Mouse (Mus musculus): ENCODE measurements around the gene Klhl2. TPM values are rescaled to one million over a fixed set of nuclear protein-coding genes. Genes with fewer than 3 reads are reported as not detected.
A peak's percentile ranks its signal among the peaks of the same experiment; 100 is the strongest.

Gene Klhl2
- polyA plus RNA-seq, 1 experiment from 2014 or later, result 10.1 TPM

DNA sequence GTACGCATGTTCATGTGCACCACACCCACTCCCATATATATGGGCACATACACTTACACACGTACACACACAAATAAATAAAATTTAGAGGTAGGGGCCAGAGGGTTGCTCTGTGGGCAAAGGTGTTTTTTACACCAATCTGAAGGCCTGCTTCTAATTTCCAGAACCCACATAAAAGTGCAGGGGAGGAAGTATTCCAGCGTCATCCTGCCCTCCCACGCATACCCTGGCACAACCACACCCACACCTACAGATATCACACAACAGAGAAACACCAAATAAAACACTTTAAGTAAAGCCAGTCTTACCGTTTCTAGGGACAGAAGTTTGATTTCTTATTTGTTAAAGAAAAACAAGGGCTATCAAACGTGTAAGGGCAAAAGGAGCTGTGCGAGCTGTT is 79.0 kb downstream of the Klhl2 start:
- H3K9me3 ChIP-seq (ENCODE audit: control insufficient read depth, low read length), result no peaks in the 10 kb centered on the region
- DNase-seq (ENCODE audit: low spot score) (no peak), ATAC-seq (replicated peaks; ENCODE audit: low FRiP score) (no peak)
- no peak overlapping the region for H3K4me2 ChIP-seq
- H3K27ac ChIP-seq (ENCODE audit: low read depth, low read length), result no peak overlapping the region
- WGBS, result 83% methylated on average over 7 of the region's 7 CpGs
- no peaks in the 10 kb centered on the region for H3K4me1 ChIP-seq (replicated peaks; ENCODE audit: control insufficient read depth, insufficient read depth, low read length)
- H3K27me3 ChIP-seq (replicated peaks; ENCODE audit: control insufficient read depth, insufficient read depth, low read length), result no peaks in the 10 kb centered on the region
- H3K4me3 ChIP-seq (ENCODE audit: low read depth, low read length), result no peak overlapping the region
- H3K9ac ChIP-seq (ENCODE audit: low read depth, low read length), result no peak overlapping the region
- H3K36me3 ChIP-seq (ENCODE audit: control insufficient read depth, insufficient read depth, low read length), result no peaks in the 10 kb centered on the region

DNA sequence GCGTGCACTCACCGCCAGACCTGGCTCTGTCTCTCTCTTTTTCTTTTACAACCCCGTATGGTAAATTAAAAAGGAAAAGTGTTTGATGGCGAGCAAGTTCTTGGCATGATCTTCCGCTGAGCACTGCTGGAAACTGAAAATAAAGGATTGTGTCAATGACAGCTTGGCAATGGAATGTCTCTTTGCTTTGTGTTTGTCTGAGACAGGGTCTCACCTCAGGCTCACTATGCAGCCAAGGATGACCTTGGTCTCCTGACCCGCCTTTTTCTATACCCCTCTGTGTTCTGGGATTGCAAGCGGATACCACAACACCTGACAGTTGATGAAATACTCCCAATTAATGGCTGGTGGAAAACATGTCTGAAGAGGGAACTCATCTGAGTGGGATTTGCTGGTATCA is 80.2 kb downstream of the Klhl2 start:
- Histone ChIP-seq H3K27ac (ENCODE audit: low read depth, low read length) (no peak overlapping the region), H3K4me3 (ENCODE audit: low read depth, low read length) (no peak overlapping the region), H3K27me3 (replicated peaks; ENCODE audit: control insufficient read depth, insufficient read depth, low read length) (no peaks in the 10 kb centered on the region), H3K36me3 (ENCODE audit: control insufficient read depth, insufficient read depth, low read length) (no peaks in the 10 kb centered on the region), H3K9ac (ENCODE audit: low read depth, low read length) (no peak overlapping the region), H3K9me3 (ENCODE audit: control insufficient read depth, low read length) (no peaks in the 10 kb centered on the region), H3K4me2 (no peak overlapping the region), H3K4me1 (replicated peaks; ENCODE audit: control insufficient read depth, insufficient read depth, low read length) (no peaks in the 10 kb centered on the region)
- no peak for ATAC-seq (replicated peaks; ENCODE audit: low FRiP score)
- WGBS, result 95% methylated on average over 7 of the region's 7 CpGs
- DNase-seq (ENCODE audit: low spot score), result no peak

DNA sequence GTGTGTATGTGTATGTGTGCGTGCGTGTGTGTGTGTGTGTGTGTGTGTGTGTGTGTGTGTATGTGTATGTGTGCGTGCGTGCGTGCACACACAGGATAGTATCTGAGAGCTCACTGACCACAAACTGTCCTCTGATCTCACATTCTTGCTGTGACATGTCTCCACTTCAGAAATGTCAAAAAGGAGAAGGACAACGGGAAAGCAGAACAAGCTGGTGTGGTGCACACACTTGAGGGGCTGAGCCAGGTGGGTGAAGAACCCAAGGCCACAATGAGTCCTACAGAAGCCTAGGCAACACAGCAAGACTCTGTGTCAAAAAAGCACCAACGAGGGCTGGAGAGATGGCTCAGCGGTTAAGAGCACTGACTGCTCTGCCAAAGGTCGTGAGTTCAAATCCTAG is 81.2 kb downstream of the Klhl2 start:
- no peak for ATAC-seq (replicated peaks; ENCODE audit: low FRiP score)
- DNase-seq (ENCODE audit: low spot score), result no peak
- WGBS, result 77% methylated on average over 9 of the region's 9 CpGs
- Histone ChIP-seq H3K9me3 (ENCODE audit: control insufficient read depth, low read length) (no peaks in the 10 kb centered on the region), H3K4me2 (no peak overlapping the region), H3K9ac (ENCODE audit: low read depth, low read length) (no peak overlapping the region), H3K36me3 (ENCODE audit: control insufficient read depth, insufficient read depth, low read length) (no peaks in the 10 kb centered on the region), H3K27ac (ENCODE audit: low read depth, low read length) (no peak overlapping the region), H3K4me1 (replicated peaks; ENCODE audit: control insufficient read depth, insufficient read depth, low read length) (no peaks in the 10 kb centered on the region), H3K27me3 (replicated peaks; ENCODE audit: control insufficient read depth, insufficient read depth, low read length) (no peaks in the 10 kb centered on the region), H3K4me3 (ENCODE audit: low read depth, low read length) (no peak overlapping the region)

DNA sequence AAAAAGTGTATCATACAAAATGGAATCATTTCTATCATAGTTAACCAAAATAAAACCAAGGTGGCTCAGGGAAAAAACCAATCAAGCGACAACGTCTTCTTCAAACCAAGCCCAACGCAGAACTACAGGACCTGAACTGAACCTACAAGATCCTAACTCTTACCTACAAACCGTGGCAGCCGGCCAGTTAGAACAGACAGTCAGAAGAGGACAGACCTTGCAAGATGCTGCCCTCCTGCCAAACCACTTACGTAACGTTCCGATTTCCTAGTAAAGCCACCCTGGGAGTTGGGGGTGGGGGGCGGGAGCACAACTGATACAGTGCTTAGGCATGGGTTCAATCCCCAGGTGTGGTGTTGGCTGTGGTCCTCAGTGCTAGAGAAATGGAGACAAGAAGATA is 82.8 kb downstream of the Klhl2 start:
- Histone ChIP-seq H3K27me3 (replicated peaks; ENCODE audit: control insufficient read depth, insufficient read depth, low read length) (no peaks in the 10 kb centered on the region), H3K4me3 (ENCODE audit: low read depth, low read length) (no peak overlapping the region), H3K9ac (ENCODE audit: low read depth, low read length) (no peak overlapping the region), H3K27ac (ENCODE audit: low read depth, low read length) (no peak overlapping the region), H3K4me1 (replicated peaks; ENCODE audit: control insufficient read depth, insufficient read depth, low read length) (no peaks in the 10 kb centered on the region), H3K4me2 (no peak overlapping the region), H3K36me3 (ENCODE audit: control insufficient read depth, insufficient read depth, low read length) (no peaks in the 10 kb centered on the region), H3K9me3 (ENCODE audit: control insufficient read depth, low read length) (no peaks in the 10 kb centered on the region)
- ATAC-seq (replicated peaks; ENCODE audit: low FRiP score) (no peak), DNase-seq (ENCODE audit: low spot score) (no peak)
- WGBS, result 90% methylated on average over 9 of the region's 9 CpGs

DNA sequence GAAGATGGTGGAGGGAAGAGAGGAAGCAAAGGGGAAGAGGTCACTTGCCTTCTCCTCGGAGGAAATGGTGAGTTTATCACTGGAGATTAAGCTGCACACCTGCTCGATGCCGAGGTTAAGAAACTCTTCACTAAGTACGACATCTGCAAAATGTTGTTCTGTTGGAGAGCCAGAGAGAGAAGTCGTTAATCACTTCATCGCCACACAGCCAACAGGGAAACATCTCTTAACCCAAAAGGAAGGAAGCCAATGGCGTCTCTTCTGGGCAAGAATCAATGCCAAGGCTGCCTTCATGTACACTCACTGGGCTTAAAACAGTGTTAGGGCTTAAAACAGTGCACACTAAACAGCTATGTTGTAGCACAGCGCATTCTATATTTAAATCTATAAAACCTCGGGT is 85.7 kb downstream of the Klhl2 start:
- WGBS, result 55% methylated on average over 9 of the region's 9 CpGs
- no peaks in the 10 kb centered on the region for H3K4me1 ChIP-seq (replicated peaks; ENCODE audit: control insufficient read depth, insufficient read depth, low read length)
- DNase-seq (ENCODE audit: low spot score) (no peak), ATAC-seq (replicated peaks; ENCODE audit: low FRiP score) (no peak)
- H3K27me3 ChIP-seq (replicated peaks; ENCODE audit: control insufficient read depth, insufficient read depth, low read length), result no peaks in the 10 kb centered on the region
- H3K4me2 ChIP-seq, result no peak overlapping the region
- H3K9me3 ChIP-seq (ENCODE audit: control insufficient read depth, low read length), result no peaks in the 10 kb centered on the region
- H3K9ac ChIP-seq (ENCODE audit: low read depth, low read length), result no peak overlapping the region
- H3K27ac ChIP-seq (ENCODE audit: low read depth, low read length), result no peak overlapping the region
- H3K36me3 ChIP-seq (ENCODE audit: control insufficient read depth, insufficient read depth, low read length), result no peaks in the 10 kb centered on the region
- H3K4me3 ChIP-seq (ENCODE audit: low read depth, low read length), result no peak overlapping the region

DNA sequence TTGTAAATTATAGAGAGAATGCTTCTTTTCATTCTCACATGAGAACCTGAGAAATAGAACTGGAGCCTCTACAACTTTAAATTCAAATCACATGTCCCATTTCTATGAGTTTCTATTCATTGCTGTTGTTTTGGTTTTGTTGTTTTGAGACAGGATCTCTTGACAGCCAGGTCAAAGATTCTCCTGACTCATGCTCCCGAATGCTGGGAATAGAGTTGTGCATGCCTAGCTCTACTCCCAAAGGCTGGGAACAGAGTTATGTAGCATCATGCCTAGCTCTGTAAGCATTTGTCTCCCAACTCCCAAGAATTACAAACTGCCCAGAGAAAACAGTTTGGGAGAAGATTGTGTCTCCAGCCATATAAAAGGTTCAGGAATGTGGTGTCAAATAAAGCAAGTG is 87.1 kb downstream of the Klhl2 start:
- H3K4me1 ChIP-seq (replicated peaks; ENCODE audit: control insufficient read depth, insufficient read depth, low read length), result no peaks in the 10 kb centered on the region
- 93% methylated on average over 1 of the region's 1 CpGs for WGBS

DNA sequence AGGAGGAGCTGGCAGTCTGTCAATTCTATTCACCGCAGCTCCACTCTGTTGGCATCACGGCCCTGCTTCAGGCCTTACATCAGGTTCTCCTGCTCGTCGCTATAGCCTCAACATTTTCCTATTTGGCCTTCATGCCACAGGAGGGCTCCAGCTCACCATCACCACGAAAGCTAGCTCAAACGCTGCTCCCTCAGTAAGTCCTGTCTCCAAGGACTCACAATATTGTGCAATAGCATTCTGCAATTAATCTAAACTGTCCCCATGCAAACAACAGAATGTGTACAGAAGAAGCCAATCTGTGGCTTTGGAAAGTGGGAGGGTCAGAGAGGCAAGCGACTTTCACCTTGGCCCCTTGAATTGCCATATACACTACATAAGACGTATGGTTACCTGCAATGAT is 88.4 kb downstream of the Klhl2 start:
- H3K4me3 ChIP-seq (ENCODE audit: low read depth, low read length), result no peak overlapping the region
- H3K9me3 ChIP-seq (ENCODE audit: control insufficient read depth, low read length), result no peaks in the 10 kb centered on the region
- DNase-seq (ENCODE audit: low spot score) (no peak), ATAC-seq (replicated peaks; ENCODE audit: low FRiP score) (peak; percentile 31; the same call in 1 of the 2 replicates)
- H3K36me3 ChIP-seq (ENCODE audit: control insufficient read depth, insufficient read depth, low read length), result no peaks in the 10 kb centered on the region
- H3K4me1 ChIP-seq (replicated peaks; ENCODE audit: control insufficient read depth, insufficient read depth, low read length), result no peaks in the 10 kb centered on the region
- no peaks in the 10 kb centered on the region for H3K27me3 ChIP-seq (replicated peaks; ENCODE audit: control insufficient read depth, insufficient read depth, low read length)
- H3K27ac ChIP-seq (ENCODE audit: low read depth, low read length), result no peak overlapping the region
- WGBS, result 71% methylated on average over 8 of the region's 8 CpGs
- no peak overlapping the region for H3K4me2 ChIP-seq
- H3K9ac ChIP-seq (ENCODE audit: low read depth, low read length), result no peak overlapping the region

More for the DNA sequence above, 87.1 kb downstream of the Klhl2 start:
- no peak overlapping the region for H3K4me2 ChIP-seq
- H3K27me3 ChIP-seq (replicated peaks; ENCODE audit: control insufficient read depth, insufficient read depth, low read length), result no peaks in the 10 kb centered on the region
- DNase-seq (ENCODE audit: low spot score) (no peak), ATAC-seq (replicated peaks; ENCODE audit: low FRiP score) (no peak)
- H3K9me3 ChIP-seq (ENCODE audit: control insufficient read depth, low read length), result no peaks in the 10 kb centered on the region
- no peak overlapping the region for H3K27ac ChIP-seq (ENCODE audit: low read depth, low read length)
- H3K9ac ChIP-seq (ENCODE audit: low read depth, low read length), result no peak overlapping the region
- no peak overlapping the region for H3K4me3 ChIP-seq (ENCODE audit: low read depth, low read length)
- H3K36me3 ChIP-seq (ENCODE audit: control insufficient read depth, insufficient read depth, low read length), result no peaks in the 10 kb centered on the region

DNA sequence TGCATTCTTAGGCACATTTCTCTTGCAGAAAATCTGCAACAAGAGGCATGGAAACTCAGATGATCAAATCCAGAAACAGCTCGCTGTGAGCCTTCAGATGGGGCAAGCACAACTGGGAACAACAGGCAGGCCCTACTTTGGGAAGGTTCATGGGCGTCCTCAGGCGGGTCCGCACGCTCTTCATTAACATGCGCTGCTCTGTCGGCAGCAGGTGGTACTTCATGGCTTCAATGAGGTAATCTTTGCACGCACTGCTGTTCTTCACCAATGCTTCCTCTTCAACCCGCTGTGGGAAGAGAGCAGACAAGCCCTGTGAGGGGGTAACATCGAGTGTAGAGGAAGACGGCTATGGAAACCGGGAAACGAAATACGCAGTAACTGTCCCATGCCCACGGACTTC is 91.9 kb downstream of the Klhl2 start:
- no peak for DNase-seq (ENCODE audit: low spot score)
- Histone ChIP-seq H3K9ac (ENCODE audit: low read depth, low read length) (no peak overlapping the region), H3K9me3 (ENCODE audit: control insufficient read depth, low read length) (no peaks in the 10 kb centered on the region), H3K27ac (ENCODE audit: low read depth, low read length) (no peak overlapping the region), H3K4me2 (no peak overlapping the region), H3K4me1 (replicated peaks; ENCODE audit: control insufficient read depth, insufficient read depth, low read length) (no peaks in the 10 kb centered on the region), H3K4me3 (ENCODE audit: low read depth, low read length) (no peak overlapping the region), H3K27me3 (replicated peaks; ENCODE audit: control insufficient read depth, insufficient read depth, low read length) (no peaks in the 10 kb centered on the region), H3K36me3 (ENCODE audit: control insufficient read depth, insufficient read depth, low read length) (peaks cover 4% of the 10 kb centered on the region; the same call in 1 of the 2 replicates)
- ATAC-seq (replicated peaks; ENCODE audit: low FRiP score), result no peak
- 94% methylated on average over 15 of the region's 15 CpGs for WGBS

DNA sequence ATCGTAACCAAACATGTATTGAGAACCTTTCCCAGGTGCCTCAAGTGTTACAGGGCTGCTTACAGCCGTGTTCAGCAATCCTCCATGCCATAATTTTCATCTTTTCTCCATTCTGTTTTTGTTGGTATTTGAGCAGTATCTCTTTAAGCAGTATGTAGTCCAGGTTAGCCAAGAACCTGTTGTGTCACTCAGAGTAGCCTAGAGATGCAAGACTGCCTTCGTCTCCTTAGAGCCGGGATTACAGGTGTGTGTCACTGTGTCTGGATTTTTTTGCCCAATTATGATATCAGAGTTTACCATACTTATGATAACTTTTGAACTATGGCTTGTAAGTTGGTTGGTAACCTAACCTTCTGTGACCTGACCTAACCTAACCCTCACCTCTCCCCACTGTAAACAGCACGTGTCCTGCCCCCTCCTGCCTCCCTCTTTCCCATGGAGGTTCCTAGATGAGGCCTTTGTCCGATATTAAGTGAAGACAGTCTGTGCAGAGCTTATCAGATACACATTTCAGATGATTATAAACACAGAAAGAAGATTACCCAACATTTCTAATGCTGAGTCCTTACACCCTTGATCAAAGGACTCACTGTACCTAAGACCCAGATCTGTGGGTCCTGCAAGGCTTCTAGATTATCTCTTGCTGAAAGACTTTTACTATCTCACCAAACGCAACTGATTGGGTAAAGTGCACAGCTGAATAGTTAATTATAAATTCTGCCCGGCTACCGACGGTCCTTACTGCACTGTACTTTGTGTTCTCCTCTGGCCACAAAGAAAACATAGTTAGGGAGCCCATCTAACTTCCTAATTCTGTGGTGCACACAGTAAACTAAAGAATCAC is 103.4 kb downstream of the Klhl2 start:
- Histone ChIP-seq H3K36me3 (ENCODE audit: control insufficient read depth, insufficient read depth, low read length) (peaks cover 5% of the 10 kb centered on the region), H3K27me3 (replicated peaks; ENCODE audit: control insufficient read depth, insufficient read depth, low read length) (no peaks in the 10 kb centered on the region), H3K4me2 (no peak overlapping the region; the same call in 1 of the 2 replicates), H3K9me3 (ENCODE audit: control insufficient read depth, low read length) (no peaks in the 10 kb centered on the region), H3K27ac (ENCODE audit: low read depth, low read length) (no peak overlapping the region), H3K4me3 (ENCODE audit: low read depth, low read length) (no peak overlapping the region), H3K4me1 (replicated peaks; ENCODE audit: control insufficient read depth, insufficient read depth, low read length) (no peaks in the 10 kb centered on the region), H3K9ac (ENCODE audit: low read depth, low read length) (no peak overlapping the region)
- ATAC-seq (replicated peaks; ENCODE audit: low FRiP score) (peak; percentile 44), DNase-seq (ENCODE audit: low spot score) (no peak)
- 69% methylated on average over 10 of the region's 10 CpGs for WGBS
